Mouse (Mus musculus) cortical plate, adult 2 months (tissue): ENCODE results near the gene Sox6.

Source experiments
- CTCF ChIP-seq: fragments of 200-500 bp; IDR thresholded peaks from 2 replicates; pipeline ENCODE4 v1.5.1; 2011; ENCODE audit warnings: mild to moderate bottlenecking, control low read depth, low read length; ENCODE audit not compliant: insufficient read depth; ENCODE audit errors: extremely low read depth
- POLR2A ChIP-seq: fragments of 200-500 bp; IDR thresholded peaks from 2 replicates; pipeline ENCODE4 v1.6.1; 2011; ENCODE audit warnings: mild to moderate bottlenecking, low read length, control low read depth; ENCODE audit not compliant: insufficient read depth; ENCODE audit errors: extremely low read depth

GRCm38 (mm10) chr7:116036591-116037555 is 1.7 kb downstream of the Sox6 start:
- TF ChIP-seq CTCF (no peak), POLR2A (no peak)
